Mouse (Mus musculus) testis, postnatal 10 days (tissue): Measurements from ENCODE around the gene Lrg1.

Experiments used
- DNase-seq: peaks from one replicate; pipeline ENCODE4 v3.0.0; 2021; ENCODE audit warnings: low spot score

Gene Lrg1

GRCm38 (mm10) chr17:56121826-56122225, at the start of gene Lrg1:
Gene Lrg1 (minus strand): TSS chr17:56122001.
- DNase-seq = no peak

- DNase-seq = no peak
Observed at GRCm38 (mm10) chr17:56171456-56171855, 49.7 kb upstream of the Lrg1 start.

- DNase-seq = no peak
Observed at GRCm38 (mm10) chr17:56170636-56171035, 48.8 kb upstream of the Lrg1 start.

- no peak for DNase-seq
Observed at GRCm38 (mm10) chr17:56169830-56170229, 48.0 kb upstream of the Lrg1 start.

GRCm38 (mm10) chr17:56165671-56166070, 43.9 kb upstream of the Lrg1 start:
- DNase-seq = no peak

GRCm38 (mm10) chr17:56164510-56164909, 42.7 kb upstream of the Lrg1 start:
- no peak for DNase-seq

GRCm38 (mm10) chr17:56163523-56164102, 41.8 kb upstream of the Lrg1 start:
- DNase-seq = no peak

- DNase-seq = peak; percentile 96
Observed at GRCm38 (mm10) chr17:56162231-56162774, 40.5 kb upstream of the Lrg1 start, which contains the start of gene Tnfaip8l1. Gene Tnfaip8l1 (plus strand): TSS chr17:56162477.

GRCm38 (mm10) chr17:56159729-56160128, 37.9 kb upstream of the Lrg1 start:
- peak; percentile 75 for DNase-seq

GRCm38 (mm10) chr17:56153643-56154042, 31.8 kb upstream of the Lrg1 start:
- peak; percentile 86 for DNase-seq

GRCm38 (mm10) chr17:56149897-56150296, 28.1 kb upstream of the Lrg1 start:
- DNase-seq = no peak

- no peak for DNase-seq
Observed at GRCm38 (mm10) chr17:56148790-56149618, 27.2 kb upstream of the Lrg1 start.

GRCm38 (mm10) chr17:56148280-56148679, 26.5 kb upstream of the Lrg1 start:
- DNase-seq = no peak

GRCm38 (mm10) chr17:56147420-56147819, 25.6 kb upstream of the Lrg1 start:
- DNase-seq = no peak

- DNase-seq = no peak
Observed at GRCm38 (mm10) chr17:56146131-56146530, 24.3 kb upstream of the Lrg1 start.

- no peak for DNase-seq
Observed at GRCm38 (mm10) chr17:56144546-56144945, 22.7 kb upstream of the Lrg1 start.

GRCm38 (mm10) chr17:56141702-56142605, 20.2 kb upstream of the Lrg1 start:
- peak; percentile 70 for DNase-seq

- DNase-seq = peak; percentile 84
Observed at GRCm38 (mm10) chr17:56139858-56140595, 18.2 kb upstream of the Lrg1 start, which contains the start of gene Sema6b. Gene Sema6b (minus strand): TSS chr17:56140343.

GRCm38 (mm10) chr17:56139355-56139754, 17.6 kb upstream of the Lrg1 start:
- no peak for DNase-seq

GRCm38 (mm10) chr17:56137839-56138613, 16.2 kb upstream of the Lrg1 start:
- DNase-seq = no peak

GRCm38 (mm10) chr17:56136558-56136957, 14.8 kb upstream of the Lrg1 start:
- no peak for DNase-seq
